Mouse (Mus musculus): ENCODE results near the gene Rorc.
A peak's percentile ranks its signal among the peaks of the same experiment; 100 is the strongest.

GRCm38 (mm10) chr3:94413031-94413679 is 40.6 kb downstream of the Rorc start, which contains the start of gene Tdrkh:
- TF ChIP-seq EP300 (IDR thresholded peaks at IDR 0.05; ENCODE audit: low read depth) (no peak), CTCF (IDR thresholded peaks at IDR 0.05; ENCODE audit: low read depth) (peak; percentile 24; the same call in 1 of the 2 replicates)

All from liver, postnatal 0 days (tissue).